Mouse (Mus musculus): ENCODE measurements around the gene Itpr1.
"Not testable (repeated sequence)": the region's sequence is repeated elsewhere in the genome, so short reads cannot be mapped to it uniquely, and the experiment has no call there.

The Itpr1 gene

DNA sequence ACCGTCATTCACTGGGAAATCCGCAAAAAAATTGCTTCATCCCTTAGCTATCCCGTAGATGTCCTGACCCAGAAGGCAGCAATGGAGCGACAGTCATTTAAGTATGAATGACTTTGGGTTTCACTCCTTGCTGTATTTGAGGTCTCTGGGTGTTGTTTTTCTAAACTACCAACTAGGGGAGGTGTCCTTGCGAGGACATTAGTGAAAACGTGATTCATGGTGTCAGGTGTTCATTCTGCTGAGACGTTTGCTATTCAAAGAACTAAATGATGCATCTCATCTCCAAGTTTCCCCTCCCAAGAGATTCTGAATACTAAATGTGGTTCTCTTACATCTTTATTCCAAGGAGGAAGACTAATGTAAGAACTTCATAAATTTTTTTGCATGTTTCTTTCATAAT, 332.0 kb downstream of the Itpr1 start:
- DNase-seq (ENCODE audit: low read depth, low spot score): no peak

DNA sequence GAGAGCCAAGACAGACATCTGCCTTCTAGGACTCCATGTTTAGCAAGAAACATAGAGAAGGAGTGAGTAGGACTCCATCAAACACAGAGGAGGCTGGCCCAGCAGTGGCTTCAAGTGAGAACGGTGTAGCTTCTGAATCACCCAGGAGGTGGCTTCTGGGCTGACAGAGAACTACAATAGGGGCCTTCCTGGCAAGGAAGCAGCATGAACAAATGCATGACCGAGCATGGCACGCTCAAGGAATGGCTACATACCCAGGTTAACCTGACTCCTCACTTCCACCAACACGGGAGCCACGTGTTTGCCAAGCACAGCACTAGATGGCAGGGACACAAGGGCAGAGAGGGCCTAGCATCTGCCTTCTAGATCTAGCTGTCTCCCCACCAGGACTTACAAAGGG, 332.6 kb downstream of the Itpr1 start:
- DNase-seq (ENCODE audit: low read depth, low spot score): no peak

DNA sequence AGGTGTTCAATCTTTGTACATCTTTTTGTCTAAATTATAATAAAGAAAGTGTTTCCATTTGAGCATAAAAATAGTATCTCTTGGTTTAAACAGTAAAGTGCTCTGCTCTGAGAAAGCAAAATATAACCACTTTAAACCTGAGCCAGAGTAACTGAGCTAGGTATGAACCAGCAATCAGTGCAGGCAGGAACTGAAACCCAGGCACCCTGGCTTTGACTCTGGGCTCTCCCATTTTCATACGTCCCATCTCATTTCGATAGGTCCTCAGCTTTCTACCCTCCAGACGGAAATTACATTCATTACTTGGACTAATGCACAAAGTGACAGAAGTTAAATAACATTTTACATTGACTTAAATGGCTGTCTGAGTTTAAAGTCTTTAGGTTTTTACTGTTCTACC, 335.5 kb downstream of the Itpr1 start:
- no peak for DNase-seq (ENCODE audit: low read depth, low spot score)

DNA sequence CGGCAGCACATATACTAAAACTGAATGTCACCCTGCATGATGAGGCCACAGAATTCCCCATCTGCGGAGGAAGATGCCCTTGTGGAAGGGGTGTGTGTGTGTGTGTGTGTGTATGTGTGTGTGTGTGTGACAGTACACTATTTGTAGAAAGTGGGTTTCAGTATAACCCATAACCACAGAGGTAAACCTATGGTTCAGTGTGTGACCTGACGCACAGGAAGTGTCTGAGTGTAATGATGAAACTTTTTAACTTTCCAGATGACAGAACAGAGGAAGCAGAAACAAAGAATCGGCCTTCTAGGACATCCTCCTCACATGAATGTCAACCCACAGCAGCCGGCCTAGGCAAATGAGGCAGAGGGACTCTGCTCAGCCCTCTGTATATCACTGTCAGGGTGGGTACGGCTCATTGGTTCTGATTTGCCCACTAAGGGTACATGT, 336.6 kb downstream of the Itpr1 start:
- no peak for DNase-seq (ENCODE audit: low read depth, low spot score)

DNA sequence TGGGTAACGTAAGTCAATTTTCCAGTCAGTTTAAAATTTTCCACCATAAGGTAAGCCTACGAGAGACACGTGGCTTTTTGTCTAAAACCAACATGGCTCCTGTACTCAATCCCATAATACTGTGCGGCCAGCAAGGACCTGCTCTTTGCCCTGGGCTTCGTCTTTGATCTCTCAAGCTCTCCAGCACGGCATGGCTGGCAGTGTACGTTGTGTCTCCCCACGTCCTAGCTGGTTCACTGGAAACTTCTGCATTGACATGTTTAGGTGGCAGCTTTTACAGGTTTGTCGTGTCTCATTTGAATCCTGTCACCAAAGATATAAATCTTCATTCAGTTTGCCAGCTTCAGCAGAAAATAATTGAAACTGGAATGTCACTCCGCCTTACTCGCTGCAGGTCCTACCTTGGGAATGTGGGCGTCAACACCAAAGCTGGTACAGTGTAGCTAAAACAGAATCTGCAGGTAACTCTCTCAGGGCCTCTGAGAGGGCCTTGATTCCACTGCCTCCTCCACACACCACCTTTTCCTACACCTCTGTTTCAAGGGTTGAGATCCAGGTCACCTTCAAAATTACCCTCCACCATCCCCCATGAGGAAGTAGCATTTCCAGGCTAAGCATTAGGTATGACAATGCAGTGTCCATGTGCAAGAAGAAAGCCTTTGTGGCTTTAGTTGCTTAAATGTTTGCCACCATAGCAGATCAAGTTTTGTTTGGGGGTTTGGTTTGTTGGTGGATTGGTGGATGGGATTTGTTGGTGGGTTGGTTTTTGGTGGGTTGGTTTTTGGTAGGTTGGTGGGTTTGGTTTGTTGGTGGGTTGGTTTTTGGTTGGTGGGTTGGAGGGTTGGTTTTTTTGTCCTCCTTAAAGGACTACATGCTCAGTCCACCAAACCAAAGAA, 339.1 kb downstream of the Itpr1 start:
- DNase-seq (ENCODE audit: low read depth, low spot score): no peak

DNA sequence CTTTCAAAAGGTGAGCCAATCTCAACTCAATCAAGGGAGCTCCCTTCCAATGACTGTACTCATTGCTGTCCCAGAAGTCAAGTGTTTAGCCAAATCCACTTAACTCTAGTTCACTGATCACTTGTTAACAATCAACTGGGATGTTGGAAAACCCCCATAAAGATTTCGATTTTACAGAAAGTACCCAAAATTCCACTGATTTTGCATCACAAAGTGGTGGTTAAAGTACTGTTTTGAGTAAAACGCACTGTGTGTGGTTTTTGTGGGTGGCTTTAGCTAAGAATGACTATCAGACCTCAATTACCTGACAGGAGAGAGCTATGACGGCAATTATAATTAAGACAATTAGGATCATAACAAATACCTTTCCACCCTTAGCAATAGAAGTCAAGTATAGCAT, 340.1 kb downstream of the Itpr1 start:
- no peak for DNase-seq (ENCODE audit: low read depth, low spot score)

DNA sequence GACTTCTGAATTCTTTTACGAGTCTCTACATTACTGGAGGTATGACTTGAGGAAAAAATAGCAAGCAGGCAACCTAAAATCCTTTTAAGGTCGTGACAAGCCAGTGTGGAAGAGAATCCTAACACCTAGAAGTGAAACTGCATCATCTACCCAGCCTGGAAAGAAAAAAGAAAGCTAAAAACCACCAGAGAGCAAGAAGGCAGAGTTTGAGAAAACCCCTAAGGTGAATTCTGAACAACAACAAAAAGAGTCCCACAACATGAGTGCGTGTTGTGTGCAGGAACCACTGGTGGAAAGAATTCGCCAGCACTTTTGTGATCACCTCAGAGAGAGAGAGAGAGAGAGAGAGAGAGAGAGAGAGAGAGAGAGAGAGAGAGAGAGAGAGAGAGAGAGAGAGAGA, 340.6 kb downstream of the Itpr1 start:
- DNase-seq (ENCODE audit: low read depth, low spot score): no peak

DNA sequence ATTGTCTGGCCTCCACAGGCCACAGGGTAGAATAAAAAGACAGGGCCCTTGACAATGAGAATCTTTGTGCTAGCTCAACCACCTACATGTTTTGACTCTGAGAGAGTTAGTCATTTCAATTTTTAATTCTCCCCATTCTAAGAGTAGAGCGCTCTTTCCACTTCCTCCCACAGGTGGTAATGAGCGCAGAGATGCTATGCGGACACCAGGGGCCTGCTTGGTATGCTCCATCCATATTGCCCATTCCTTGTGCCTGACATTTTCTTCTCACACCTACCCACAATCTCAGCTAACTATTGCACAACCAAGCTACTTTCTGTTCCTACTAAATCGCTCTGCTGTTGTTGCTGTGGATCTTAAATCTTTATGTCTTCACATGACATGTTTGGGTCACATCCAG, 341.5 kb downstream of the Itpr1 start:
- no peak for DNase-seq (ENCODE audit: low read depth, low spot score)

DNA sequence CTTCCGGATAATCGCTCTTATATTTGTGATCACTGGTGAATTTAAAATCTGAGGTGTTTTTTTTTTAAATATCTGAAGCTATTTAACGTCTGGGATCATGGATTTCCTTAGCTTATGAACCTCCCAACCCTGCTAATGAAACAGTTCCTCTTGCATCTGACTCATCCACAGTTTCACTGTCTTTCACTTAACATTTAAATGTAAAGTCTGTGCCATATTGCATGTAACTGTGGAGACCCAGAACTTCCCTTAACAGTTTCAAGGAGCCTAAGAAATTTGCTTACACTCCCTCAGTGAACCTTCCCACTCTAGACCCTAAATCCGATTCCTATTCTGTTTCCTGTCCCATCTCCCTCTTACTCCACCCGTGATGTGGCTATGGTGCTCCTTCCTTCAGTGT, 342.0 kb downstream of the Itpr1 start:
- DNase-seq (ENCODE audit: low read depth, low spot score): no peak

DNA sequence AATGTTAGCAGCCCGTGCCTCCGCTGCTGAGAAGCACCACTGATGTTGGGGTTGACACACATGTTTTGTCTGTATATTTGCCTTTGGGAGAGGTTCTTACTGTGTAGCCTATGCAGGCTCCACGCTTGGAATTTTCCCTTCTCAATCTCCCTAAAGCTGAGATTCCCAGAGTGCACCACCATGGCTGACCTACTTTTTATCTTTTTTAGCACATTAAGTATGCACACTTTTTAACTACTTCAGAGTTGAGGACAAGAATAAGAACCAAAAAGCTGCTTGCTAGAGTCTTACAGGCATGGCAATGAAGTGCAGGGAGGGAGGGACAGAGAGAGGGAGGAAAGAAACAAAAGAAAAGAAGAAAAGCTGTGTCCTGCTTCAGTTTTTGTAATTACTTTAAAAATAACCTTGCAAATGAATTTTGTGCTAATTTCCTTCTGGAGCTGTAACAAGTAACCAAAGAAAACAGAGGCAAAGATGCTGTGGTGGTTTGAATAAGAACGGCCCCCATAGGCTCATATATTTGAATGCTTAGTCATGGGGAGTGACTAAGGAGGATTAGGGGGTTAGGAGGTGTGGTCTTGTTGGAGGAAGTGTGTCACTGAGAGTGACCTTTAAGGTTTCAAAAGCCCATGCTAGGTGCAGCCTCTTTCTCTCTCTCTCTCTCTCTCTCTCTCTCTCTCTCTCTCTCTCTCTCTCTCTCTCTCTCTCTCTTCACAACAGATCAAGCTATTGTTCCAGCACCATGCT, 344.9 kb downstream of the Itpr1 start:
- peak; percentile 38 for DNase-seq (ENCODE audit: low read depth, low spot score)

DNA sequence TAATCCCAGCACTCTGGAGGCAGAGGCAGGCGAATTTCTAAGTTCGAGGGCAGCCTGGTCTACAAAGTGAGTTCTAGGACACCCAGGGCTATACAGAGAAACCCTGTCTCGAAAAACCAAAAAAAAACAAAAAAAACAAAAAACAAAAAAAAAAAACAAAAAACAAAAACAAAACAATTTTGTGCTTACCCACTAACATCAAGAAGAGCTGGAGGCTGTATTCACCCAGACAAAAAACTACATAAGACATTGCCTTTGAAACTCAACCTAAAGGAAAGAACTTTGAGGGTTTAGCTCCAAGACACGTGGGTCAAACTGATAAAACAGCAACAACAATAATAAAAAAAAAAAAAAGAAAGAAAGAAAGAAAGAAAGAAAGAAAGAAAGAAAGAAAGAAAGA, 346.3 kb downstream of the Itpr1 start:
- DNase-seq (ENCODE audit: low read depth, low spot score): not testable (repeated sequence)

DNA sequence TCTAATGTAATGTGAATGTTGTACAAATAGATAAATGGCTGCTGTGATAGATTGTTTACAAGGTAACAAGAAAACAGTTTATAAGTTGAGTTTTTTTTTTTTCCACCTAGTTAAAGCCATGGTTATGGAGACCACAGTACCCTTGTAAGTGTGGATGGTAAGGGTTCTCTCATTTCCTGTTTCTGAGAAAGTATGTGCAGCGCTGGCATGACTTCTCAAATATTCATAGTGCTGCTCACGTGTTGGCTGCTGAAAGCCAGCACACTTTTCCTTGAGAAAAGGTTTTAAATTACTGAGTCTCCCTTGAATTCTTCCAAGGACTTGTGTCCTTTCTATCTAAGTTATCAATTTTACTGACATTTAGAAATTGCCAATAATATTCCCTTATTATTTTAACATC, 350.1 kb downstream of the Itpr1 start:
- DNase-seq (ENCODE audit: low read depth, low spot score): no peak

DNA sequence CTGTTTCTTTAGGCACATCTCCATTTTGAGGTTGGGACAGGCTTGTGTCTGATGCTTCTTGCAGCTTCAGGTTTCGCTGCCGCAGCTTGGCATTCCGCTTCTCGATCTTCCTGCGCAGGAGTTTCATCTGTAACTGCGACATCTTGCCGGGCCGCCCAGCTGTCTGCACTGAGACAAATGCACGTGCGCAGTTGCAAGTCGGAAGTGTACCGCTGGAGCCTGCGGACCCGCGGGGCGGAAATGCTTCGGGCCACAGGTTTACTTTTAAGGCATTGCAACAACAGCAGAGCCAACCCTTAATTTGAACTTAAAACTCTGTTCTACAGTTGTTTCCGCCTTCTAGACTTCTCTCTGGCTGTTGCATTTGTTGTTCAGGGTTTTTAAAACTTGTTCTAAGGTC, 352.6 kb downstream of the Itpr1 start:
- peak; percentile 54 for DNase-seq (ENCODE audit: low read depth, low spot score)

DNA sequence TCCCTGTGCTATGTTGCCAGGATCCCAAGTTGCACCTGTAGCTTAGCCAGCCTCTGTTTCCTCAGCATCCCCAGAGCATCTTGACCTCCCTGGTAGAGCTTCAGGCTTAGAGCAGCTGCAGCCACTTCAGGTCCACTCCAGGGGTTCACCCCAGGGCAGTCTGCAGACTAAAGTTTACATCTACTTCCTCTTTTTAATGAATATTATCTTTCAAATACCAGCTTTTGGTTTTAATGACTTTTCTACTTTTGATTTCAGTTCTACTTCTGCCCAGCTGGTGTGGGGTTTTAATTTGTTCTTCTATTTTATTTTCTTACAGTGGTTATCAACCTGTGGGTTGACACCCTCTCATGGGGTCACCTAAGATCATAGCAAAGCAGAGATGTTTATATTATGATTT, 353.7 kb downstream of the Itpr1 start:
- no peak for DNase-seq (ENCODE audit: low read depth, low spot score)

DNA sequence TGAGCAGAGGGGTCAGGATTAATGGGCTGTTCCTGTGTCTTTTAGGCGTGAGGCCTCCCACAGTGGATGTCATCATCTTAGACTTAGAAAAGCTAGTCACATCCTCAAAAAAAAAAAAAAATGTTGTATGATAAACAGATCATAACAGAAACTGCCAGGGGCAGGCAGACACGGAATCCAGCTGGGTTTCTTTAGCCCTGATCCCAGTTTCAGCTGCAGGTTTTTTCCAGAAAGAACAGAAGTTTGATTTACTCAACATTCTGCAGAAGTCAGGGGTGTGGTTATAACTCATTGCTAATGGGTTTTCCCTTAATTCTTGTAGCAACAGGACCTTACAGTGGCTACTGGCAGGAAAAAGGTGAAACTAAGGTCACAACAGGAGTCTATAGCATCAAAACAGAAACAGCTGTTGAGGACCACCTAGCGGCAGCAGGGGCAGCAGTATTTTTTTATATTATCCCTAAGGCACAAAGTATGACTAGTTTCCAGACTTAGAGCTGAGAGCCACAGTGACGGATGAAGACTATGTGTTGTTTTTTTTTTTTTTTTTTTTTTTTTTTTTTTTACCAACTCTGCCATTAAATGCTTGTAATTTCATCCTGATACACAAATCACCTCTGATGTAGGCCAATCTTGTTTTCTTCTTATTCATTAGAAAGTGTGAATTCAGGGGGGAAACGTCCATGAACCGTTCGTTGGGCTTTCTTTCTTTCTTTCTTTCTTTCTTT, 356.7 kb downstream of the Itpr1 start:
- DNase-seq (ENCODE audit: low read depth, low spot score): peak; percentile 24

DNA sequence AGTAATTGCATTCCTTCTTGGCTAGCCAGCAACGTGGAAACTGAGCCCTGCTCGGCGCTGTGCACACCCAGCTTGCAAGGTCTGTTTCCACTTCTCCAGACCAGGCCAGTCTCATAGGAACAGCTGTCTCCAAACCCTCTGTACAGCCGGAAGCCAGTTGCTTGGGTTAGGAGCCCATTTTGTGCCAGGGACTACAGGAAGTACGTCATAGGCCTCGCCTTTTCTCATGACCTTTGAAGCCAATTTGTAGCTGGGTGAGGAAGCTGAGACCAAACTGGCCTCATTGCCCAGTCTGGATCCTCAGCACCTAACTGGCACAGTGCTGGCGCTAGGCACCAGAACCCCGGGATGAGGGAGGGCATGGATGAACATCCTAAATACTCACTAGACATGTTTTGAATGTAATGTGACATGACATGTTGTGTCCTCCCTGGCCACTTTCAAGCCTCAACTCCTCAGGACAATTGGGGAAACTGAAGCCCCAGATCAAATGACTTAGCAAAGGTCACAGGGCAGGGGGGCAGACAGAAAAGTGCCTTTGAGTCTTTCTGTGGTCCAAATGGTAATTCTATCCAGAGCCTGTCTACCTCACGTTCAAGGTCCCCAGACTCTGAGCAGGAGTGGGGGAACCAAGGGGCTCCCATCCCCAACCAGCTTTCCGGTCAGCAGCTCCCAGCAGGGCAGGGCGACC, 357.6 kb downstream of the Itpr1 start:
- peak; percentile 66 for DNase-seq (ENCODE audit: low read depth, low spot score)

DNA sequence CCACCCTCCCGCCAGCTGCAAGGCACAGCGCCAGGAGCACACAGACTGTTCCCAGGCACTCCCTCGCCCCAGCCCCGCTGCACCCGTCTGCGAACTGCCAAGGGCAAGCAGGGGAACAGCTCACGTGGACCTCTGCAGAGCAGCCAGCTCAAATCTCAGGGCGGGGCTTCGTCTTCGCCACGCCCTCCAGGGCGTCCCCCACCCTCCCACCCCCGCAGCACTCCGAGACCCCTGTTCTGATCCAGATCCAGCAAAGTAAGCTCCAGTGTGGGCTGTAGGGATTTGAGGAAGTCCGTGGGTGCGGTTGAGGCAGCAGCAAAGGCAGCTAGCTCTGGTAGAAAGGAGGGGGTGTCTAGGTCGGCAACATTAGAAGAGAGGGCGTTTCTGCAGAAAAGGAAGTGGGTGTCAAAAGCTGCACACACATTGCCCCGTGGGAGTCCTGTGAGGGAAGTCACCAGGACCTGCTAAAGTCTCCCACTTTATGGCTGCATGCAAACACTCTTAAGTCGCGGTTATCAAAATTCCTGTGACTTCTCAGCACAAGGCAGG, 358.2 kb downstream of the Itpr1 start:
- DNase-seq (ENCODE audit: low read depth, low spot score): peak; percentile 92

DNA sequence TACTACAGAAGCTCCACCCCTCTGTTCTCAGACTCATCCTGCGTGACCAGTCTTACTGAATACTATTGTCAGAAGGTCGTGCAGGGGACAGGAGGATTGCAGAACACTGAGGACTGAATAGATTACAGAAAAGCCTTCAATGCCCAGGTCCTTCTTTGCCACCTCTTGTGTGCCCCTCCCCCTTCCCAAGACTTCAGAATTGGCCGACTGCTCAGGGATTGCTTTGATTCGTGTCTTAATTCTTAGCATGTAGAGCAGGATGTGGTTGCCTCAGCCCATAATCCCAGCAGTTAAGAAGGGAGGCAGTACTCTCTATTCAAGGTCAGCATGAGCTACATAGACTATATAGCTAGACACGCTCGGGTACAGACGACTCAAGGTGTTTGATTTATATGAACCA, 359.8 kb downstream of the Itpr1 start:
- no peak for DNase-seq (ENCODE audit: low read depth, low spot score)

DNA sequence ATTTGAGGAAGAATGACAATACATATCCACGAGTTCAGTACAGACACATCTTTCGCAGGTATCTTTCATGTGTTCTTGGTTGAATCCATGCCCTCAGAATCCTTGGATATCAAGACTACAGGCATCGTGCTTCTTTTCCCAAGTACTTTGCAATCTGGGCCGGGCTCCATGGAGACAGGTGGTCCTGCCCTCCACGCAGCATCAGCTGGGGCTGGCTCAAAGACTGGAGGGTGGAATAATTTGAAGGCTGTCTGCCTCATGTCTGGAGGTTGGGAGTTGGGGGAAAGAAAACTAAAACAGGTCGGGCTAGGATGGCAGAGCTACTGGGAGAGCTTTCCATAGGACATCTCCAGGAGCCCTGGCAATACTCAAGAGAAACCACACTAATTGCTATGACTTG, 364.2 kb downstream of the Itpr1 start:
- no peak for DNase-seq (ENCODE audit: low read depth, low spot score)

DNA sequence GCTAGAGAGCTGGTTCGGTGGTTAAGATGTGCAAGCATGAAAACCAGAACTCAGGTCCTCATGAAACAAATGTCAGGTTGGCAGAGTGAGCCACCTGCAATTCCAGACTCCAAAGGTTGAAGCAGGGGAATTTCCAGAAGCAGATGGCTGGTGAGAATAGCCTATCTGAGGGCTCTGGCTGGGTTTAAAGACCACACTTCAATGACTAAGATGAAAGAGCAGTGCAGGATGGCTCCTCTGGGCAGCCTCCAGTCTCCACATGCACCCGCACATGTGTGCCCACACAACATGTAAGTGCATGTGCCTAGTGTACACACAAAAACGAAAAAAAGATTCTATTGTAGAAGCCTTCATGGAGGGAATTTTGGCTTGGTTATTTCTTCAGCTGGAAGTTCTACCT, 375.5 kb downstream of the Itpr1 start:
- no peak for DNase-seq (ENCODE audit: low read depth, low spot score)

DNA sequence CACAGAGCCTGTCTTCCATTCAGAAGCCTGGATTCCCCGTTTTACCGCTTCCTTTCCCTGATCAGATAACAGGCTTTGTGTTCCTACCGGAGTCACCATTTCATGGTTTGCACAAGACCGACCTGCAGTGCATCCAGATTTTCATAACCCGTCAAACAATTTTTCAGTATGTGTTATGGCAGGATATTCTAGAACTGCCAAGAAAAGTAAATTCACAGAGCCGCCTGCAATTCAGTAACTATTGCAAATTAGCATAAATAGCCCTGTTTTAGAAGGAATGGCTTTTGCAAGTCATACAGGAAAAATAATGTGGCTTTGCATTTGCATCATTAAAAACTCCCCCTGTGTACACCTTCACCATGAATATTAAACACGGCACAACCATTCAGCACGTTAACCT, 379.3 kb downstream of the Itpr1 start:
- DNase-seq (ENCODE audit: low read depth, low spot score): no peak
